Mouse (Mus musculus): Measurements from ENCODE around the gene Edn2. TPM values are rescaled to one million over a fixed set of nuclear protein-coding genes. Genes with fewer than 3 reads are reported as not detected.

Gene Edn2
- polyA plus RNA-seq, 1 experiment: 51.5 TPM

GRCm38 (mm10) chr4:120144343-120144742, 16.7 kb upstream of the Edn2 start:
- TF ChIP-seq CTCF (IDR thresholded peaks at IDR 0.05; ENCODE audit: extremely low read depth, insufficient read length, insufficient replicate concordance, low read depth, low read length) (no peak), POLR2A (IDR thresholded peaks at IDR 0.05; ENCODE audit: low read depth, low read length) (no peak)
- WGBS: 23% methylated on average over 5 of the region's 5 CpGs
- peaks cover 31% of the 10 kb centered on the region for H3K4me1 ChIP-seq (ENCODE audit: control insufficient read depth, insufficient read depth, insufficient read length, low read length)
- H3K27me3 ChIP-seq (ENCODE audit: control insufficient read depth, insufficient read depth, low read length): no peaks in the 10 kb centered on the region
- peak overlapping the region; percentile 73 for H3K27ac ChIP-seq (ENCODE audit: insufficient read depth, low read depth, low read length)
- no peaks in the 10 kb centered on the region for H3K36me3 ChIP-seq (ENCODE audit: control insufficient read depth, insufficient read depth, low read length)
- H3K4me3 ChIP-seq (ENCODE audit: low read depth, low read length): no peak overlapping the region

- TF ChIP-seq POLR2A (IDR thresholded peaks at IDR 0.05; ENCODE audit: low read depth, low read length) (no peak), CTCF (IDR thresholded peaks at IDR 0.05; ENCODE audit: extremely low read depth, insufficient read length, insufficient replicate concordance, low read depth, low read length) (no peak)
- H3K36me3 ChIP-seq (ENCODE audit: control insufficient read depth, insufficient read depth, low read length): no peaks in the 10 kb centered on the region
- no peak overlapping the region for H3K27ac ChIP-seq (ENCODE audit: insufficient read depth, low read depth, low read length)
- no peaks in the 10 kb centered on the region for H3K27me3 ChIP-seq (ENCODE audit: control insufficient read depth, insufficient read depth, low read length)
- H3K4me1 ChIP-seq (ENCODE audit: control insufficient read depth, insufficient read depth, insufficient read length, low read length): peaks cover 31% of the 10 kb centered on the region
- 25% methylated on average over 8 of the region's 8 CpGs for WGBS
- H3K4me3 ChIP-seq (ENCODE audit: low read depth, low read length): no peak overlapping the region
Measured at GRCm38 (mm10) chr4:120145931-120146330, 15.1 kb upstream of the Edn2 start.

DNA sequence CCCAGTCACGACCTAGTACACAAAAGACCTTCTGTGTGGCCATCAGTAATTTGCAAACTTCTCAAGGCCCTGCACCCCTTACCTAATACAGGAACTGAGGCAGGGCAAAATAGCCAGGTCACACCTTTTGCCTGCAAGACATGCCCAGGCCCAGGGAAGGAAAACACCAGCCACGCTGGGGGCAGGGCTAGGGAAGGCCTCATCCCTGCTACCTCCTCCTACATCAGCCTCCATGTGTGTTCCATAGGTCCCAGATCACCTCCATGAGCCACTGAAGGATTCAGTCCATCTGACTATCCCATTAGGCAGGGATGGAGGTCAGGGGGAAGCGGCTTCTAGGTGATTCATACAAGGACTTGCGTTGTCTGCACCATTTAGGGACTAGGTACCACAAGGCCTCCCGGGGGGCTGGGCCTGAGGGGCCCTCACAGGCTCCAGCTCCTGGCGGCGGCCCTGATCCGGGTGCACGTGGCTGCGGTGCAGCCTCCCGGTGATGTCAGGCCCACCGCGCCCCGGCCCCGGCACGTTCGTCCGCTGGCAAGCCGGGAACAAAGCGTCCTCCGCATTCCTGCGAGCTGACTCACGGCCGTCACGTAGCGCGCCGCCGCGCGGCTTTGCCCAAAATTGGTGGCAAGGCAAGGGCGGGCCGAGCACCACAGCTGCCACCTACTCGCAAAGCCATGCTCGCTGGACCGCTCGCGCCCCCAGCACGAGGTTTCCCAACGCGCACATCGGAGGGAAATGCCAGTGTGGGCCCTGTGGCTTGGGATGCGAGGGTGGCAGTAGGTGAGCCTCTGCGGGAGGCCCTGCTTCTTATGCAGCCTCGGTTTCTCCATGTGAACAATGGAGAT, 12.5 kb upstream of the Edn2 start:
- Histone ChIP-seq H3K4me1 (ENCODE audit: control insufficient read depth, insufficient read depth, insufficient read length, low read length) (peaks cover 20% of the 10 kb centered on the region), H3K27me3 (ENCODE audit: control insufficient read depth, insufficient read depth, low read length) (no peaks in the 10 kb centered on the region), H3K4me3 (ENCODE audit: low read depth, low read length) (peak overlapping the region; percentile 37), H3K36me3 (ENCODE audit: control insufficient read depth, insufficient read depth, low read length) (no peaks in the 10 kb centered on the region), H3K27ac (ENCODE audit: insufficient read depth, low read depth, low read length) (no peak overlapping the region)
- TF ChIP-seq CTCF (IDR thresholded peaks at IDR 0.05; ENCODE audit: extremely low read depth, insufficient read length, insufficient replicate concordance, low read depth, low read length): no peak
- TF ChIP-seq POLR2A (IDR thresholded peaks at IDR 0.05; ENCODE audit: low read depth, low read length): no peak
- WGBS: 8% methylated on average over 45 of the region's 45 CpGs

DNA sequence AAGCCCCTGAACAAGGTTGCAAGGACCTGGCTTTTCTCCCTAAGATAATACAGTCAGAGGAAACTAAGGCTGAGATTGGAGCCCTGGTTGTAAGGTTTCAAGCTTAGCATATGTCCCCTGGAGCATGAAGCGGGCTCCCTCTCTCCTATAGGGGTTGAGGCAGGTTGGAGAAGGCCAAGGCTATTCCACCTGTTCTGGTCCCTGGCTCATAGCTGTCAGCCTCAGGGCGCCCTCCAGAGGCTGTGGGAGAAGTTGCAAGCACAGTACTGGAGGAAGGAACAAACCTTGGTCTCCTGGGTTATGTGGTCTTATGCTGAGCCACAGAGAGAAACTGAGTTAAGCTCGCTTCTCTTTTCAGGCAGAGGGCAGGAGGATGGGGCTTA, 11.9 kb upstream of the Edn2 start:
- 50% methylated on average over 3 of the region's 3 CpGs for WGBS
- H3K27ac ChIP-seq (ENCODE audit: insufficient read depth, low read depth, low read length): no peak overlapping the region
- no peaks in the 10 kb centered on the region for H3K27me3 ChIP-seq (ENCODE audit: control insufficient read depth, insufficient read depth, low read length)
- no peaks in the 10 kb centered on the region for H3K36me3 ChIP-seq (ENCODE audit: control insufficient read depth, insufficient read depth, low read length)
- peak overlapping the region; percentile 37; the same call in 1 of the 2 replicates for H3K4me3 ChIP-seq (ENCODE audit: low read depth, low read length)
- peak; percentile 56; the same call in 1 of the 2 replicates for TF ChIP-seq CTCF (IDR thresholded peaks at IDR 0.05; ENCODE audit: extremely low read depth, insufficient read length, insufficient replicate concordance, low read depth, low read length)
- TF ChIP-seq POLR2A (IDR thresholded peaks at IDR 0.05; ENCODE audit: low read depth, low read length): no peak
- peaks cover 14% of the 10 kb centered on the region for H3K4me1 ChIP-seq (ENCODE audit: control insufficient read depth, insufficient read depth, insufficient read length, low read length)

DNA sequence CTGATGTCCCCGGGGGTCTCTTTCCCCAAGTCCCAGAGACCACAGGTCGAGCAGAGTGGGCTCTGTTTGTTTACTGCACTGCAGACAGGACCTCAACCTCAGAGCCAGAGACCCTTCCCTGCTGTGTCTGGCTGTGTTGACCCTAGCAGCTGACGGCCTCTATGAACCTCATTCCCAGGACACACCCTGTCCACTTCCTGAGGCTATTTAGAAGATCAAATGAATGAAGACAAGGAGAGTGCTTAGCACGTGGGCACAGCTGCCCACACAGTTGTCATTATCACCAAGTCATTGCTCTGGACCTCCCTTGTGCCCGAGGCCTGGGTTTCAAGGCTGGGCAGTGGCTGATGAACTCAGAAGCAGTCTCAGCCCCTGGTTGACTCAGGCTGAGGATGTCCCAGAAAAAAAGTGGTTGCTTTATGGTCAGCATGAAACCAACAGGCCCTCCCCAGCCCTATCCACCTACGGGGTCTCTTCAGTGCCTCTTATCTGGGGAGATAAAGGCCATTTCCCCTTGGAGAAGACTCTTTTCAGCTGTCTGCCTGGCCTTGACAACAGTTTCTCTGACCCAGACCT, 10.6 kb upstream of the Edn2 start:
- TF ChIP-seq CTCF (IDR thresholded peaks at IDR 0.05; ENCODE audit: extremely low read depth, insufficient read length, insufficient replicate concordance, low read depth, low read length): no peak
- TF ChIP-seq POLR2A (IDR thresholded peaks at IDR 0.05; ENCODE audit: low read depth, low read length): no peak
- Histone ChIP-seq H3K27me3 (ENCODE audit: control insufficient read depth, insufficient read depth, low read length) (no peaks in the 10 kb centered on the region), H3K36me3 (ENCODE audit: control insufficient read depth, insufficient read depth, low read length) (no peaks in the 10 kb centered on the region), H3K27ac (ENCODE audit: insufficient read depth, low read depth, low read length) (no peak overlapping the region), H3K4me1 (ENCODE audit: control insufficient read depth, insufficient read depth, insufficient read length, low read length) (peaks cover 7% of the 10 kb centered on the region), H3K4me3 (ENCODE audit: low read depth, low read length) (no peak overlapping the region)
- WGBS: 72% methylated on average over 6 of the region's 6 CpGs

DNA sequence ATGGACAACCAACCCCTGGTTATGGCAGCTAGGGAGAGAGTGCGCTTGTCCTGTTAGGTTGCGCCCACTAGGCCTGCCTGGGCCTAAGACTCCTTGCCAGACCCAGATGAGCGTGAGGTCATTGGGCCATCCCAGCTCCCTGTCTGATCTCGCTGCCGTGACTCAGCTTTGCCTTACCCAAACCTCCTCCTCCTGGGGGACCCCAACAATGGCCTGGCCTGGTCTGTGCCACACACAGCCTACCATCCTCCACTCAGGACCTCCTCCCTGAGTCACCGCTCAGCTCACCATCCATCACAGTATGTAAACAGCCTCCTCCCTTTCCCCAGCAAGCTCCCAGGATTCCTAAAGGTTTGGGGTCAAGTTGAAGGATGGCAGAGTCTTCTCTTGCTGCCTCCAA, 9.1 kb upstream of the Edn2 start:
- no peaks in the 10 kb centered on the region for H3K27me3 ChIP-seq (ENCODE audit: control insufficient read depth, insufficient read depth, low read length)
- H3K36me3 ChIP-seq (ENCODE audit: control insufficient read depth, insufficient read depth, low read length): no peaks in the 10 kb centered on the region
- H3K4me1 ChIP-seq (ENCODE audit: control insufficient read depth, insufficient read depth, insufficient read length, low read length): peaks cover 7% of the 10 kb centered on the region
- 90% methylated on average over 6 of the region's 6 CpGs for WGBS
- no peak overlapping the region for H3K27ac ChIP-seq (ENCODE audit: insufficient read depth, low read depth, low read length)
- no peak overlapping the region for H3K4me3 ChIP-seq (ENCODE audit: low read depth, low read length)
- TF ChIP-seq POLR2A (IDR thresholded peaks at IDR 0.05; ENCODE audit: low read depth, low read length) (no peak), CTCF (IDR thresholded peaks at IDR 0.05; ENCODE audit: extremely low read depth, insufficient read length, insufficient replicate concordance, low read depth, low read length) (no peak)

DNA sequence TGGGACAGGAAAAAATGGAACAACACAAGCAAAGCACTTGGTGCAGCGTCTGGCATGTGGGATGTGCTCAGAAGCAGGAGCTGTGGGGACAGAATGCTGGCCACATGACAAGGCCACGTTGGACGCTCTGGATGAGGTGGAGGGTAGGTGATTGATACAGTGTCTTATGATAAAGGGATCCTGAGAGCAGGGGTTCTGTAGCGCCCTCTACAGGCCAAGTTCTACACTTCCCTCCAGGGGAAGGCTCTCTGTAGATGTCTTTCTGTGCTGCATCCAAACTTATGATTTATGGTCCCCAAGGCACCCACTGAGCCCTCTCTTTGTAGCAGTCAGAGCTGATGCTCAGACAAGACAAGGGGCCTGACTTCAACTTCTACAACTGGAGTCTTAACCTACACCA, 8.4 kb upstream of the Edn2 start:
- WGBS: 65% methylated on average over 4 of the region's 4 CpGs
- Histone ChIP-seq H3K36me3 (ENCODE audit: control insufficient read depth, insufficient read depth, low read length) (no peaks in the 10 kb centered on the region), H3K27me3 (ENCODE audit: control insufficient read depth, insufficient read depth, low read length) (no peaks in the 10 kb centered on the region), H3K27ac (ENCODE audit: insufficient read depth, low read depth, low read length) (no peak overlapping the region), H3K4me3 (ENCODE audit: low read depth, low read length) (no peak overlapping the region), H3K4me1 (ENCODE audit: control insufficient read depth, insufficient read depth, insufficient read length, low read length) (peaks cover 6% of the 10 kb centered on the region)
- TF ChIP-seq CTCF (IDR thresholded peaks at IDR 0.05; ENCODE audit: extremely low read depth, insufficient read length, insufficient replicate concordance, low read depth, low read length): peak; percentile 48; the same call in 1 of the 2 replicates
- no peak for TF ChIP-seq POLR2A (IDR thresholded peaks at IDR 0.05; ENCODE audit: low read depth, low read length)
